Mouse (Mus musculus) kidney, postnatal 10 days (tissue): ENCODE data around the gene Uqcrq.

Experiments
- DNase-seq: peaks from one replicate; pipeline ENCODE4 v3.0.0; 2021; ENCODE audit warnings: mixed read lengths

Gene Uqcrq

DNA sequence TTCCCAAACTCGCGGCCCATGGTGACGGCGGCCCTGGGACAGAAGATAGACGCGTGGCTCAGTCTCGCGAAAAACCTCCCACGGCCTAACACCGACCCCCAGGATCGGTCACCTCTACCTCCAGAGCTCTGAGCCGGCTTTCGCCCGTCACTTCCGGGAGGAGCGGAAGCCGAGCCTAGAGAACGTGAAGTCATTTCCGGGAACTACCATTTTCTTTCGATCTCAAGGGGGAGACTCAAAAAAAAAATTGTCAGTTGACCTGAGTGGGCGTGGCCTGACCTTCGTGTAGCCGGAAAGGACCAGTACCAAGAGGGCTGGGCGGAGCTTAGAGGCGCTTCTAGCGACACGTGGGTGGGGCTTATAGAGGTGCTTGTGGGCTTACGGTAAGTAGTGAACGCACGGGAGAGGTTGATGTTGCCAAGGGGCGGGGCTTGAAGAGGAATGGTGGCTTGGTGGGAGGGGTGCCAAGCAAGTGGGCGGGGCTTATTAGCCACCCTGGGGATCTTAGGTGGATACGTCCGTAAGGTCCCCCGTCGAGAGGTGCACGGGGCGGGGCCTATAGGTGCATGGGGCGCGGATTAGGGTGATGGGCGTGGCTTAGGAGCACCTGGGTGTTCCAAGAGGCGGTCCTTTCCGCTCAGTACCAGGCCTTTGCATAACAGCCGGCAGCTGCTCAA is at the start of gene Uqcrq, which contains the start of gene Gdf9:
TSS of gene Uqcrq (minus strand) at position 162 of the 677 bp plus-strand sequence.
TSS of gene Gdf9 (plus strand) at position 354 of the 677 bp plus-strand sequence.
- peak; percentile 99 for DNase-seq

DNA sequence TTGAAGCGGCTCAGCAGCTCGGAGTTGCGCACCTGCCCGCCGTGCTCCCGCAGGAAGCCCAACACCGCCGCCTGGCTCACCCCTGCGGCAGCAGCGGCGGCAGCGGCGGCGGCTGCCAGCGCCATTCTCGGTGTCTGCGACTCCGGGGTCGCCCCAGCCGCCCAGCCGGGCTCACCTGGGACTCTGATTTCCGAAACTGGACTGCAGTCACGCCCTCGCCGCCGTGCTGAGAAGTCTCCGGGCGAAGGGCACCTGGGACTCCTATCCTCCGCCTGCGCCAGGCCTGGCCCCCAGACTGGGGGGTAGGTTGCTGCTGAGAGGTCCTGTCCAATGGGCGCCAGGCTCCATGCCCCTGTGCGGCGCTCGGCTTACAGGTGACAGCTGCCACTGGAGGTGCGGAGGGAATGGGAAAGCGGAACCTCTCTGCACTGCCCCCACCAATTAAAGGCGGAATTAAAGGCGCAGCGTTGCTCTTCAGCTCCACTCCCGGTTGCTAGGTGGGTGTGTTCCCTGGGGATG is 49.2 kb upstream of the Uqcrq start, which contains the start of the genes Gm9945 and Sowaha:
TSS of gene Gm9945 (plus strand) at position 384 of the 519 bp plus-strand sequence.
TSS of gene Sowaha (minus strand) at position 492 of the 519 bp plus-strand sequence.
- DNase-seq = peak; percentile 60

DNA sequence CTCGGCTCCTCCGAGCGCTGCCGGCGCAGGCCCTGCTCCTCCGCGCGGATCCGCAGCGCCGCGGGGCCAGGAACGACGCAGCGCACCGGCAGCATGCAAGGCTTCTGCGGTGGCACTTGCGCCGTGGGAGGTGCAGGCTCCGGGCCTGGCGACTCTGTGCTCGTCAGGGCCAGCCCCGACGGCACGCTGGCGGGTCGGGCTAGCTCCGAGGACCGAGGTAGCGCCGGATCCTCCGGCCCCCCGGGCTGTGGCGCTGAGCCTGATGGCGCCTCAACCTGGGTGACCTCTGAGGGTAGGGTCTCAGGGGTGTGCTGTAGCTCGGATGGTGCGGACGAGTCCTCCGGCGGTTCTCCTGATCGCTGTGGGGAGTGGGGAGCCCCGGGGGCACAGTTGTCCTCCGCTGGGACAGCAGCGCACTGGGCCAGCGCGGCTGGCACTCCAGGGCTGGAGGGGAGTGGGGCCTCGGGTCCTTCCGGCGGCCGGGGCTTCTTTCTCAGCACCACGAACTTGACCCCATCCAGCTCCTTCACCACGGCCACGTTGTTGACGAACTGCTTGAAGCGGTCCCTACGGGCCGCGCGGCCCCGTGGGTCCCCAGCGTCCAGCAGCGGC is 48.6 kb upstream of the Uqcrq start:
- peak; percentile 27 for DNase-seq

DNA sequence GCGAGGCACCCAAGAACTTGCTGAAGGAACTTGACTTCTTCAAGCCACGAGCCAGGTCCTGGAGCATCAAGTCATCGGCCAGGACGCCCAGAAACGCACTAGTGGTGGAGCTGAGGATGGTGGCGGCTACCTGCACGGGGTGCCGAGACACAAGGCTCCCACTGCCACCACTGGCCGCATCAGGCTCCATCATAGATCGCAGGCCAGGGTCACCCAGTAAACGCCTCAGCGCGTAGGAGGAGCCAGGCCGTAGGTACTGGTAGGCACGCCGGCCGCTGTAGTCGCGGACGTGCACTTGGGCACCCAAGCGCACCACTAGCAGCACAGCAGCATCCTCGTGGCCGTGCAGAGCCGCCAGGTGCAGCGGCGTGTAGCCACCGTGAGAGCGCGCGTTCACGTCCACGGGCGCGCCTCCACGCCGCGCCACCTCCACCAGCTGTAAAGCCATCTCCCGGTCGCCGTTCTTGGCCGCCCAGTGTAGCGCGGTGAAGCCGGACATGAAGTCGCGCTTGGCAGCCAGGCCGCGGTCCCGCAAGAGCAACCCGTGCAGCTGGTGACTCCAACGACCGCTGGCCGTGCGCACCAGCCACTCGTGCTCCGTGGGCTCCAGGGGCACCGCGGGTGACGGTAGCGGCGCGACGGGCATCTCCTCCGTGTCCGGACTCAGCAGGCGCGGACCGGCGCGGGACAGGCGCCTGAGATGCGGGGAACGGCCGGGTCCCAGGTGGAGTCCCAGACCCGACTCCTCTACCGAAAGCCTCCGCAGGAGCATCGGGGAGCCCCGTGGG is 47.9 kb upstream of the Uqcrq start:
- DNase-seq = peak; percentile 45

DNA sequence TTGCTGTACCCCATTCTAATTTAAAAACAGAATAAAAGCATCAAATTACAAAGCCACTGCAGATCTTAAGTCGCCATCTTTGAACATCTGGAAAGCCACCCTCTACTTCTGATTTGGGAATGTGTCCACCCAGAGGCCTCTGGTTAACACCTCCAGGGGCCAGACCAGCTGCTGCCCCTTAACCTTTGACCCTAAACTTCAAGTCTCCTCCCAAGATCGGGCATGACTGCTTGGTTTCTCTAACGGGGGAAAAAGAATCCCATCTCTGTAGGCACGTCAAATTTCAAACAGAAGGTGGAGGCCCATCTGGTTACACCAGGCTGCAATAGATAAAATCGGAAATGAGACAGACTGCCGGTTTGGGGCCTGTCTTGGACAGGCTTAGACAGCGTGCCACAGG is 47.2 kb upstream of the Uqcrq start:
- DNase-seq = no peak

DNA sequence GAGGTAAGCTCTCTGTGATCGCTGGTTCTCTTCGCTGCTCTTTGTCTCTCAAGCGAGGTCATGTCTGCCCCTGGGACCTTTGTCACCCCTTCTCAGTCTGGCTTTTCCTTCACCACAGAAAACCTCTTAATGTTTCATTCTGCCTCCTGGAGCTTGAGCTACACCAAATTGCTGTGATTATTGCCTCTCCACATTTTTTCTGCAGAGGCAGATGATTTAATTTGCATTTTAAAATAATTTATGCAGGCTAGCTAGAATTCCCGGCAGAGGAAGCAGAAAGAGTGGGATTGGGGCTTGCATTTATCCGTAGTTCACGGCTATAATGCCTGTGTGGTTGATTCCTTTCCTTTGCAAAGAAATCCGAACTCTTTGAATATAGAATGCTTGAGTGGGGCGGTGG is 45.0 kb upstream of the Uqcrq start:
- no peak for DNase-seq

DNA sequence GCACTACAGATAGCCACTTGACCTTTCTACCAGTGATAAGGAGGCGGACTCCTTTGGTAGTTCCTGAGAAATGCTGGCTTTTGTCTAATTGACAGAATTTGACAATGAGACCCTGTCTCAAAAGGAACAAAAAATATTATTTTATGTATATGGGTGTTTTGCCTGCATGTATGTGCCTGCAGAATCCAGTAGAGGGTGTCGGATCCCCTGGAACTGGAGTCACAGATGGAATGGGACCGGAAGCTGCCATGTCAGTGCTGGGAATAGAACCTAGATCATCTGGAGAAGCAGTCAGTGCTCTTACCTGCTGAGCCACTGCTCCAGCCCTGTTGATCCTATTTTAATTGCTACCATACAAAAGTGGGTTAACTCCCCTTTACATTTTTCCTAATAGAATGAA is 42.1 kb upstream of the Uqcrq start:
- DNase-seq = no peak

DNA sequence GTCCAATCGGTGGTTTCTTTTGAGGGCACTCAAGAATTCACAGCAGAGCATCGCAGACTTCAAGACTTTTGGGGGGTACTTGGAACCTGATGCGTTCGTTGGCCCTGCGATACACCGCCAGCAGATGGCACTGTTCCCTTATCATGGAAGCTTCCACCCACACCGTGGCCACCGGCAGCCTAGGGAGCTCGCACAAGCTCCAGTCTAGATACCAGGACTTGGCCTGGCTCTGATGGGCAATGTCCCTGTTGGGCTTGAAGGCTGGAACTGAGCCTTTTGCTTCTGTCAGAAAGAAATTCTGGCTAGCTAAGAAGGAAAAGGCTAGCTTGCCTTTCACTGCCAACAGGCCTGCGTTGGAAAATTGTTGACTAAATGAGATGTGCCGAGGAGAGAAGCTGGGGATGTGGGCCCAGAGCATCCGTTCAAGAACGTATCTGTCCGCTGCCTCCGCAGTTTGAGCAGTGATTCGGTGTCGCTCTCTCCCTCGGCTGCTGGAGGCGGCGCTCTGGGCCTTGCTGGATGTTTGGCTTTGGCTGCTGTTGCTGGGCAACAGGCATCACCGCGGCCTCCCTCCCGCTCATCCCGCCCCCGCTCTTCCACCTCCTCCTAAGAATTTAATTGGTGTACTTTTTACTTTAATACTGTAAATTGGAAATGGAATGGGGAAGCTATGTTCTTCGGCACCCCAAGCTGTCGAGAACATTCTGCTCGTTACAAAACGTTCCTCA is 39.5 kb upstream of the Uqcrq start, which contains the start of gene Gm9837:
TSS of gene Gm9837 (minus strand) at position 512 of the 728 bp plus-strand sequence.
- DNase-seq = peak; percentile 95

DNA sequence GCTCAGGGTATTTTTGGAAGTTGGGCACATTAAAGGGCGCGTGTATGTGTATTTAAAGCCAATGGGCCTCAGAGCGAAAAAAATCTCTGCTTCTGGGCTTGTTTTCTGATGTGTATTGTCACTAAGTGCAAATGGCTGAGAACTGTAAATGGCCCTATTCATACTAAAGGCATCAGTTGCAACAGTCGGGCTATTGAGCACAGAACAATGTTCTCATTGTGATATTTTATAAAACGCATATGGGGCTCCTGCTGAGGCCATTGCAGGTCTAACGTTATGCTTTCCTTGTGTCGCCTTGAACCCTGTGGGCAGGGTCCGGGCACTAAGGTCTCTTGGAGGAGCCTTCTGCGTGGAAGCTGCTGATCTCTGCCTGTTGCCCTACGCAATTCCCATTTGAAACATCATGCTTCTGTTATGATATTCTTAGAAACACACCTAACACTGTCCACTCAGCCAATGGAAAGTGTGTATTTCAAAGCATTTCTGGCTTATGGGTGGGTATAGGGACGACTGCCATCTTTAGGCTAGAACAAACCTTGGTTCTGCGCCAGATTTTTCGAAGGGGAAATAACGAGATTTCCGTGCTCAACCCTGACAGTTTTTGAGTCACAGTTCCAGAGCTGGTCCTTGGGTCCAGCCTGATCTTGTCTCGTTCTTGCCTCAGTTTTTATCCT is 38.8 kb upstream of the Uqcrq start:
- no peak for DNase-seq

DNA sequence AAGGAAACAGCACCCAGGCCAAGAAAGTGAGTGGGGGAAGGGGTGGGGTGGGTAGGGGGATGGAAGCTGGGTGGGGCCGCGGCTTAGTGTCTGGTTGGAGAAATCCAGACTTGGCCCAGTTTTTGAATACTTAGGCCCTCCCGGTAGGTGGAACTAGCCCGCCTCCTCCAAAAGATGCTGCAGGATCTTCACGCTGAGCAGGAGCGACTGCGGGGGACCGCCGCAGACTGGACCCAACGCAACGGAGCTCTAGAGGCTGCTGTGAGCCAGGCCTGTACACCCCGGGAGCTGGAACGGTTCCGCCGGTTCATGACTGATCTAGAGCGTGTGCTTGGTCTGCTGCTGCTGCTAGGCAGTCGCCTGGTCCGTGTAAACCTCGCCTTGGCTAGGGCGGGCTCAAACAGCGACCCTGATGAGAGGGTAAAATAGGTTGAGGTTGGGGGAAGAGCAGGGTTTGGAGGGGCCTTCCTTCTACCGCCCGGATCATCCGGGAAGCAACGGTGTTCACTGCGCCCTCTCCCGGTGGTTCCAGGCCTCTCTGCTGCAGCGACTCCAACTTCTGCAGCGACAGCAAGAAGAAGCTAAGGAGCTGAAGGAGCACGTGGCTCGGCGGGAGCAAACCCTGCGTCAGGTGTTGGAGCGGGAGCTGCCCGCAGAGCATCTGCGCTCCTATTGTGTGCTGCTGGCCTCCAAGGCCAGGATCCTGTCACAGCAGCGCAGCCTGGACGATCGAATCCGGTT is 35.8 kb upstream of the Uqcrq start:
- DNase-seq = peak; percentile 89

DNA sequence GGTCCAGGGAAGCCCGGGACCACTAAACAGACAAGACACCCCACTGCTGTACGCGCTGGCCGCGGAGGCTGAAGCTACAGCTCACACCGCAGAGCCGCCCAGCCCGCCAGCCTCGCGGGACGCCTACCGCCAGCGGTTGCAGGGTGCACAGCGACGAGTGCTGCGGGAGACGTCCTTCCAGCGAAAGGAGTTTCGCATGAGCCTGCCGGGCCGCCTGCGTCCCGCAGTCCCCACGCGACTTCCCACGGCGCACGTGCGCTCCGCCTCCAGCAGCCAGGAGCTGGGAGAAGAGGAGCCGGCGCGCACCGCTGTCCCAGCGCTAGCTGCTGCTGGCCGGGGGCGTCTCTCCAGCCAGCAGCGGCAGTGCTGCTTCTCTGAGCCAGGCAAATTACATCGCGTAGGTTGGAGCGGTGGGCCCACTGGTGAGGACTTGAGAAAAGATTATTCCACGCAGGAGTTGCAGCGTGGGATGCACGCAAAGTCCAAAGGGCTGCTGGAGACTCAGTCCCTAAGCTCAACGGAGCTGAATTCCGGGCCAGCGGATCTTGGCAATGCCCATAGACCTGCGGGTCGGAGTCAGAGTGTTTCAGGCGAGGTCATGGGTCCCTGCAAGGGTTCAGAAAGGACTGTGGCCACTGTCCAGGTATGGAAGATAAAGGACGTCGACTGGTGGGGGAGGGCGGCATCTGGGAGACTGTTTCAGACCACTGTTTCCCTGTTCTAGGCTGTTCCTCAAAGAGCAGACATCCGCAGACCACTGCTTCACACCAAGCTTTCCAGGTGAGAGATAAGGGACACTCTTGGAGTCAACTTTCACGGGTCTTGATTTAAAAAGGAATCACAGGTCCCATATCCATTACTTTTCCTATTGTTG is 33.2 kb upstream of the Uqcrq start:
- DNase-seq = peak; percentile 33

DNA sequence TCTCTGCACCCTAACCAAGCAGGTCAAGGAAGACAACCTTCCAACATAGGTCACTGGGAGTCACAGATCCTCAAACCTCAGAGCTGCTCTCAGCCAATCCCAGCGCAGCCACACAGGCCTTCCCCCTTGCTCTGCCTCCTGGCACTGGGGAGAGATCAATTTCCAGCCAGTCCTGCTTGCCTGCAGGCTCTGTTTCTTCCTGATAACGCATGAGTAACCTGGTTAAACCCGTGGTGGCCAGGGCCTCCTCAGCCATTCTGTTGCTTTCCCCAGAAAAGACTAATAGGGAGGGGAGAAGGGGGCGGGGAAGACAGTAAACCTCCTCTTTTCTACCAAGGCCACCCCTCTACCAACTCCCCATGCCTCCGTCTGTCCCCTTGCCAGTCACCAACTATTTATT is 31.1 kb upstream of the Uqcrq start:
- DNase-seq = no peak

DNA sequence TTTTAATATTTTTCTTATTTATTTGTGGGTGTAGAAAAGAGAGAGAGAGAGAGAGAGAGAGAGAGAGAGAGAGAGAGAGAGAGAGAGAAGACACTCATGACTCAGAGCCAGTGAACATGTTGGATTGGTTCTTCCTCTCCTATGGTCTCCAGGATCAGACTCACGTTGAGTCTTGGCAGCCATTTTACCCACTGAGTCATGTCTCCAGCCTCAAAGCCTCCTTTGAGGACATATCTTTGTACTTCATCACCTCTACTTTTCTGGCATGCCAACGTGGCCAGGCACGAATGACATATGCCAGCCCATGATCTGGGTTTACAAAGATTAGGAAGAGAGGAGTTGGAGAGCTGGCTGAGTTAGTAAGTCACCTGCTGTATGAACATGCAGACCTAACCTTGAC is 29.6 kb upstream of the Uqcrq start:
- no peak for DNase-seq

DNA sequence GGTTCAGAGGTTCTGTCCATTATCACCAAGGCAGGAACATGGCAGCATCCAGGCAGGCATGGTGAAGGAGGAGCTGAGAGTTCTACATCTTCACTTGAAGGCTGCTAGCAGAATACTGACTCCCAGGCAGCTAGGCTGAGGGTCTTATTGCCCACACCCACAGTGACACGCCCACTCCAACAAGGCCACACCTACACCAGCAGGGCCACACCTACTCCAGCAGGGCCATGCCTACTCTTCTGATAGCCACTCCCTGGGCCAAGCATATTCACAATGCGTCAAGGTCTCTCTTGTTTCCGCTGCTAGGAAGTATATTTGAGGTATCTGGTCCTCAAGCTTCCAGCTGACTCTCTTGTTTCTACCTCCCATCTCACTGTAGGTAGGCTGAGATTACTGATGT is 28.4 kb upstream of the Uqcrq start:
- DNase-seq = no peak

DNA sequence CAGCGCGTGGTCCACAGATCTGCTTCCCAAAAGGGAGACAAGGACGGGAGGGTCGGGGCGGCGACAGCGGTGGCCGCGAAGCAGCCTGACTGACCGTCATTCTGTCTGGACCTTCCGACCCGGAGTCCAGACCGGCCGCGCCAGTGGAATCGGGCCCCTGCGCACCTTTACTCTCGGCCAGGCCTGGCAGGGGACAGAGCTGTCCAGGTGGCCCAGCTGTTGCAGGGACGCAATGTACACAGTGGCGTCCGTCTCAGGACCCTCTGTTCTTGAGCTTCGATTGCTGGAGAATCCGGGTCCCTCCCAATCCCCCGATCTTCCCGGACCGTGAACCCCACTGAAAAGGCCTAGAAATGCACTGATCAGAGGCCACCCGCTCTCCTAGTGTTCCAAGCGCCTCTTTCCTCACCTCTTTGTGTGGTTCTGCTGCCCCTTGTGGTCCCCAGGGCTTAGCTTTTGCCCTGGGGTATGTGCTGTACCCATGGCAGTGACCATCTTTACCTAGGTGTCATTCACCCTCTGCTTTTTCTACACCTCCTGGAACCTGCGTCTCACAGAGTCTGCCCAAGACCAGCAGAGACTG is 26.8 kb upstream of the Uqcrq start:
- DNase-seq = no peak

DNA sequence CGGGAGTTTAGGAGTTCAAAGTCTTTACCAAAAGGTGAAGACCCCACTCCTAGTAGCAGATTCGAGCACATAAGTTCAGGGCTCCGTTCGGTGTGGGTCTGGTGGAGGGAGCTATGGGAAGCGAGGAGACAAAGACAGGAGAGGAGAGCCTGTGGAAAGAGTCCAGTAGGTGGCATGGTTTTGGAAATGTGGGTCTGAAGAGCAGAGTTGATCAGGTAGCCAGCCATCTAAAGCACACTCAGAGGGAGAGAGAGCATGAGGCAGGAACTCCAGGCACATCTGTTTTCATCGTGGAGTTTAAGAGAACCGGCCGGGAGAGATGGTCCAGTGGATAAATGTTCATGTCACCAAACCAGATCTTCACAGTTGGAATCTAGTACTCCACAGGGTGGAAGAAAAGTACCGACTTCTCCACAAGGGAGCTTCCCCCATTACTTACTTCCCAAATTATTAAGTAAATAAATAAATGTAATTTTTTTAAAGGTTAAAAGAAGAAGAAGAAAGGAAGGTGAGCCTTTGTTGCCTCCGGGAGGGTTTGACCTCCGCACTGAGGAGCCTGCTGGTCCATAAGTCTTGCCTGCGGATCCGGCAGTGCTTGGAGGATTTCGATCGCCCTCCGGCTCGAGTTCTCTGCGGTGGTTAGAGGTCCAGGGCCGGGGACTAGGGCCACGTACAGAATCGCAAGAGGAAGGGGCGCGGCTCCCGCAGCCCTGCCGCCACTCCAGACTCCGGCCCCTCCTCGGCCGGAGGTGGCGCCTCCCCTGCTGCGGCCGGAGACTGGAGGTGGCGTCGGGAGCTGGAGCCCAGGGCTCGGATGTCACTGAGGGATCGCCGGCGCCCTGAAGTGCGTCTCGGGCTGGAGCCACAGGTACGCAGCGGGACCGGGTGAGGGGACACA is 26.1 kb upstream of the Uqcrq start, which contains the start of the genes Gm10447 and Shroom1:
TSS of gene Gm10447 (minus strand) at position 637 of the 898 bp plus-strand sequence.
TSS of gene Shroom1 (plus strand) at position 732 of the 898 bp plus-strand sequence.
- DNase-seq = peak; percentile 77

DNA sequence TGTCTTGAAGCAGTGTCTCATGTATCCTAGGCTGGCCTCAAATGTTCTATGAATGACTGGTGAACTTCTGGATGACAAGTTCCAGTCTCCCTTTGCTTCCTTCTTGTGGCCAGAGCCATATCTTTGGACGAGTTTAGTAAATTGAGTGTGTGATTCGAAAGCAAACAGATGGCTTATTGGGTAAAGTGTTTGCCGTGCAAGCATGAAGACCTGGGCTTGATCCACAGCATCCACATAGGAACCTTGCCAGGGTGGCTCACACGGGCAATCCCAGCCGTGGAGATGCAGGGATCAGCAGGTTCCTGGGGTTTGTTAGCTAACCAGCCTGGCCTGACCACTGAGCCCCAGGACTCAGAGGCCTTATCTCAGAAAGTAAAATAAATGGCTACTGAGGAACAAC is 22.4 kb upstream of the Uqcrq start:
- no peak for DNase-seq

DNA sequence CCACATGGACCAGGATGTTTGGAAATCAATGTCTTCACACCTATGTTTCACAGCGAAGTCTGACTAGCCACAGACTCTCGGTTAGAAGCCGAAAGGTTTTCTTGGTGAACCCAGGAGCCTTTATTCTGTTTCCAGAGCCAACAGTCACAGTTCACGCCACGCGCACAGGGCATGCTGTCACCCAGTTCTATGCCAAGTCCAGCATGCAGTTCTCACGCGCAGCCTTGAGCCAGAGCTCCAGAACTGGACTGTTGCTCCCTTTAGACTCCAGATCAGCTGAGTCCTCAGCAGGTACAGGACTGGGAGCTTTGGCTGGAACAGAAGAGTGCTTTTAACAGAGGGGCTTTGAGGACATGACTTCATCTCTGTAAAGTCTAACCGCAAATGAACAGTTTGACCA is 21.8 kb upstream of the Uqcrq start:
- DNase-seq = no peak

DNA sequence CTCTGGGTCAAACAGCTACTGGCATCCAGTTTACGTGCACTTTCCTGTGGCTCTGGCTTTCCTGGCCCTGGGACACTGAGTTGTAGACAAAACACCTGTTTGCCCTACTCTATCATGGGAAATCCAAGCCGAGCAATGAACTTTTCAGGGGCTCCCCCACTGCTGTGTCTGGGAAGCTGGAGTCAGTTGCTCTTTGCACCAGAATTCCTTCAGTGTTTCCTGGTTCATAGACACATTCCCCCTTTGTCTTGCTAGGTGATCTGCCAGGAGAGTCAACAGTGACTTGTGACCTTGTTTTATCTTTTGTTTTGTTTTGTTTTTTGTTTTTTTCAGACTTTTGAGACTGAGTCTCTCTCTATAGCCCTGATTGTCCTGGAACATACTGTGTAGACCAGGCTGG is 20.7 kb upstream of the Uqcrq start:
- DNase-seq = no peak
